Mouse (Mus musculus) stomach, postnatal 0 days (tissue): ENCODE measurements at regions not wholly inside any gene's neighbourhood (a gene's known extent, or its start where the extent isn't known, plus 50 kb on each side); places are given as distances from the start of the nearest gene placed in this dataset.

Experiments used
- CTCF ChIP-seq: IDR thresholded peaks from 2 replicates; pipeline ENCODE4 v1.5.1; 2016; ENCODE audit warnings: antibody characterized with exemption, low read depth, mild to moderate bottlenecking, moderate library complexity
- EP300 ChIP-seq: optimal IDR thresholded peaks from 2 replicates; pipeline ENCODE3; 2016; ENCODE audit warnings: antibody characterized with exemption

DNA sequence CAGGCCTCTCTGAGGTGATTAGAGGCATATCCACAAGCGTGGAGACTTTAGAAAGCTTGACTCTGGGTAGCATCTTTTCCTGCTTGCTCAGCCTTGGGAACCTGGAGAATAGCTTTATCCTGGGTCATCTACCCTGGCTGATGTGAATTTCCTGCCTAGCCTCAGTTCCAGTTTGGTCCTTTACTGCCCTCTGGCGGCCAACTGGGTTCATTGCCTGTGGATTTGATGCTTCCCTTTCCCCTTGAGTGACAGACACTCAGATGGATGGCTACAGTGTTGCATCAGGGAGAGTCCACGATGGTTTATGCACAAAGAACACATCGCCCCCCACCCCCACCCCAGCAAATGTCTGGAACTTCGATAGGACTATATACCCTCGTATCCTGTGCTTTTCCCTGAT is 364.1 kb upstream of the Trpc7 start:
- TF ChIP-seq CTCF: peak; percentile 98
- TF ChIP-seq EP300: no peak
